Mouse (Mus musculus) lung, postnatal 14 days (tissue): ENCODE results near the gene Fundc1.
A peak's percentile ranks its signal among the peaks of the same experiment; 100 is the strongest.
"Not testable (repeated sequence)": the region's sequence is repeated elsewhere in the genome, so short reads cannot be mapped to it uniquely, and the experiment has no call there.

Source experiments
- DNase-seq: peaks from one replicate; pipeline ENCODE4 v3.0.0; 2021

The Fundc1 gene

GRCm38 (mm10) chrX:17571621-17572459, at the start of gene Fundc1:
TSS of gene Fundc1 (minus strand) at chrX:17572325.
- DNase-seq, result peak; percentile 94

- DNase-seq, result no peak
These were observed 39.1 kb upstream of the Fundc1 start for GRCm38 (mm10) chrX:17611253-17611652.

GRCm38 (mm10) chrX:17608763-17609162, 36.6 kb upstream of the Fundc1 start:
- DNase-seq, result no peak

- no peak for DNase-seq
These were observed 35.5 kb upstream of the Fundc1 start for GRCm38 (mm10) chrX:17607668-17608067.

GRCm38 (mm10) chrX:17593331-17593730, 21.2 kb upstream of the Fundc1 start:
- DNase-seq, result no peak

- peak; percentile 50 for DNase-seq
These were observed 18.6 kb upstream of the Fundc1 start for GRCm38 (mm10) chrX:17590745-17591144.

- no peak for DNase-seq
These were observed 879 bp downstream of the Fundc1 start for GRCm38 (mm10) chrX:17571271-17571620.

GRCm38 (mm10) chrX:17568670-17569069, 3.5 kb downstream of the Fundc1 start:
- DNase-seq, result no peak

GRCm38 (mm10) chrX:17565743-17566142, 6.4 kb downstream of the Fundc1 start:
- DNase-seq, result no peak

GRCm38 (mm10) chrX:17564732-17565131, 7.4 kb downstream of the Fundc1 start:
- no peak for DNase-seq

- no peak for DNase-seq
These were observed 13.4 kb downstream of the Fundc1 start for GRCm38 (mm10) chrX:17558746-17559145.

GRCm38 (mm10) chrX:17554488-17554887, 17.6 kb downstream of the Fundc1 start:
- DNase-seq, result no peak

- DNase-seq, result not testable (repeated sequence)
These were observed 20.5 kb downstream of the Fundc1 start for GRCm38 (mm10) chrX:17551586-17551985.

- peak; percentile 27 for DNase-seq
These were observed 24.9 kb downstream of the Fundc1 start for GRCm38 (mm10) chrX:17547143-17547806.

GRCm38 (mm10) chrX:17544860-17545492, 27.1 kb downstream of the Fundc1 start:
- peak; percentile 52 for DNase-seq

- no peak for DNase-seq
These were observed 34.4 kb downstream of the Fundc1 start for GRCm38 (mm10) chrX:17537701-17538100.

GRCm38 (mm10) chrX:17527008-17527407, 45.1 kb downstream of the Fundc1 start:
- DNase-seq, result peak; percentile 6

- no peak for DNase-seq
These were observed 50.9 kb downstream of the Fundc1 start for GRCm38 (mm10) chrX:17521221-17521716.

- DNase-seq, result peak; percentile 17
These were observed 52.0 kb downstream of the Fundc1 start for GRCm38 (mm10) chrX:17520086-17520485.

- DNase-seq, result no peak
These were observed 58.1 kb downstream of the Fundc1 start for GRCm38 (mm10) chrX:17514012-17514411.

GRCm38 (mm10) chrX:17512021-17512602, 60.0 kb downstream of the Fundc1 start:
- no peak for DNase-seq
